Comparison of ENCODE assay signal across 23 mouse cellular contexts in genomic region chr6:131779954-131780353, GRCm38 (mm10).
A peak's percentile ranks its signal among the peaks of the same experiment; 100 is the strongest.
DNase-seq lines count a peak whose midpoint lies in the region; ATAC-seq and TF ChIP-seq lines count a peak whose summit lies in the region.
"Had no signal": no experiment of that assay in that cellular context is flagged by ENCODE, and none has a peak within 500 bp of the region (broad histone marks: within the 10 kb centered on the region; RNA-seq: fewer than 3 reads in every experiment).

No protein-coding gene starts in this region.

- no peak overlapping the region for H3K4me2 ChIP-seq in midbrain, embryonic 14.5 days (ENCODE audit: low read length)
- no peak overlapping the region for H3K4me2 ChIP-seq in midbrain, postnatal 0 days (ENCODE audit: low read depth, low read length, poor library complexity, severe bottlenecking)
- H3K4me2 ChIP-seq in stomach, embryonic 14.5 days (replicated peaks; ENCODE audit: low read depth, low read length): no peak overlapping the region
- no peak overlapping the region for H3K4me2 ChIP-seq in stomach, embryonic 15.5 days
- H3K4me2 ChIP-seq in stomach, postnatal 0 days (replicated peaks; ENCODE audit: low read depth): no peak overlapping the region

- 97% methylated on average over 1 of the region's 1 CpGs for WGBS in midbrain, embryonic 14.5 days
- WGBS in midbrain, postnatal 0 days: 83% methylated on average over 1 of the region's 1 CpGs
- WGBS in stomach, embryonic 14.5 days: 83% methylated on average over 1 of the region's 1 CpGs
- WGBS in stomach, embryonic 15.5 days: 70% methylated on average over 1 of the region's 1 CpGs
- 84% methylated on average over 1 of the region's 1 CpGs for WGBS in stomach, postnatal 0 days

- peaks cover 14% of the 10 kb centered on the region for H3K9me3 ChIP-seq in midbrain, embryonic 14.5 days (ENCODE audit: control insufficient read depth, low read length)
- H3K9me3 ChIP-seq in midbrain, postnatal 0 days (ENCODE audit: low read length): peaks cover 15% of the 10 kb centered on the region
- H3K9me3 ChIP-seq in stomach, embryonic 14.5 days (ENCODE audit: control insufficient read depth, low read depth, low read length): peaks cover 3% of the 10 kb centered on the region; the same call in 1 of the 2 replicates
- H3K9me3 ChIP-seq in stomach, embryonic 15.5 days: no peaks in the 10 kb centered on the region
- H3K9me3 ChIP-seq in stomach, postnatal 0 days (ENCODE audit: control insufficient read depth, low read length): peaks cover 2% of the 10 kb centered on the region; the same call in 1 of the 2 replicates

- ATAC-seq in midbrain, embryonic 14.5 days (ENCODE audit: low FRiP score, low TSS enrichment): 0 out of 2 replicates have a peak, but pooled peaks have one; percentile 24
- ATAC-seq in midbrain, postnatal 0 days (ENCODE audit: low FRiP score): no peak
- ATAC-seq in stomach, embryonic 14.5 days (ENCODE audit: insufficient number of reproducible peaks, insufficient read depth, low FRiP score, low read depth): peak; percentile 78
- ATAC-seq in stomach, embryonic 15.5 days (ENCODE audit: insufficient read depth, low FRiP score, low read depth): peak; percentile 77; the same call in 1 of the 2 replicates
- peak; percentile 66; the same call in 1 of the 2 replicates for ATAC-seq in stomach, postnatal 0 days (ENCODE audit: low FRiP score, low TSS enrichment)
- ATAC-seq: activated CD4-positive, CD25-positive, alpha-beta regulatory T cell, adult 4 months; CD4-positive, CD25-positive, alpha-beta regulatory T cell, adult 4 months; Patski had no signal

- no peaks in the 10 kb centered on the region for H3K36me3 ChIP-seq in midbrain, embryonic 14.5 days (ENCODE audit: control insufficient read depth, insufficient read depth, low read length)
- no peaks in the 10 kb centered on the region for H3K36me3 ChIP-seq in midbrain, postnatal 0 days (ENCODE audit: insufficient read depth, low read length)
- no peaks in the 10 kb centered on the region for H3K36me3 ChIP-seq in stomach, embryonic 14.5 days (ENCODE audit: control insufficient read depth, insufficient read depth, low read length)
- no peaks in the 10 kb centered on the region for H3K36me3 ChIP-seq in stomach, embryonic 15.5 days
- no peaks in the 10 kb centered on the region for H3K36me3 ChIP-seq in stomach, postnatal 0 days (ENCODE audit: control insufficient read depth, insufficient read depth, low read length)
- H3K36me3 ChIP-seq: G1E had no signal

- no peak overlapping the region for H3K27ac ChIP-seq in midbrain, embryonic 14.5 days (replicated peaks; ENCODE audit: low read depth, low read length)
- no peak overlapping the region for H3K27ac ChIP-seq in midbrain, postnatal 0 days (ENCODE audit: low read depth, low read length)
- no peak overlapping the region for H3K27ac ChIP-seq in stomach, embryonic 14.5 days (ENCODE audit: low read length)
- no peak overlapping the region for H3K27ac ChIP-seq in stomach, embryonic 15.5 days
- no peak overlapping the region for H3K27ac ChIP-seq in stomach, postnatal 0 days (replicated peaks)

- no peaks in the 10 kb centered on the region for H3K4me1 ChIP-seq in midbrain, embryonic 14.5 days (ENCODE audit: control insufficient read depth, insufficient read depth, low read length)
- H3K4me1 ChIP-seq in midbrain, postnatal 0 days (ENCODE audit: insufficient read depth, low read length): no peaks in the 10 kb centered on the region
- no peaks in the 10 kb centered on the region for H3K4me1 ChIP-seq in stomach, embryonic 14.5 days (ENCODE audit: control insufficient read depth, insufficient read depth, low read length)
- H3K4me1 ChIP-seq in stomach, embryonic 15.5 days: no peaks in the 10 kb centered on the region
- no peaks in the 10 kb centered on the region for H3K4me1 ChIP-seq in stomach, postnatal 0 days (replicated peaks; ENCODE audit: control insufficient read depth, insufficient read depth)

- no peak for TF ChIP-seq CTCF in midbrain, postnatal 0 days (IDR thresholded peaks at IDR 0.05)
- TF ChIP-seq CTCF in stomach, postnatal 0 days (IDR thresholded peaks at IDR 0.05; ENCODE audit: low read depth): no peak

- DNase-seq in midbrain, embryonic 14.5 days: no peak
- DNase-seq in midbrain, postnatal 0 days (ENCODE audit: low spot score): no peak
- no peak for DNase-seq in stomach, postnatal 0 days (ENCODE audit: low spot score)
- no peak for DNase-seq in frontal cortex, postnatal 10 days (ENCODE audit: low spot score in 2 of 2)
- DNase-seq in Muller cell, postnatal 12 days (ENCODE audit: inconsistent ontology term): no peak
- no peak for DNase-seq in right cerebral cortex, adult 18-20 months
- DNase-seq: adrenal gland, adult 2 months; adrenal gland, adult 8-10 months; adrenal gland, postnatal 10 days; adrenal gland, postnatal 14 days; adrenal gland, postnatal 25 days; adrenal gland, postnatal 36 days; B cell, adult 2 months; cerebellum, adult 11 months; cerebellum, adult 11-12 months; cerebellum, adult 18-20 months had no signal

- H3K27me3 ChIP-seq in midbrain, embryonic 14.5 days (ENCODE audit: control insufficient read depth, insufficient read depth, low read length): no peaks in the 10 kb centered on the region
- H3K27me3 ChIP-seq in midbrain, postnatal 0 days (ENCODE audit: insufficient read depth, low read length): no peaks in the 10 kb centered on the region
- no peaks in the 10 kb centered on the region for H3K27me3 ChIP-seq in stomach, embryonic 14.5 days (ENCODE audit: control insufficient read depth, insufficient read depth, low read length)
- H3K27me3 ChIP-seq in stomach, embryonic 15.5 days (replicated peaks): no peaks in the 10 kb centered on the region
- no peaks in the 10 kb centered on the region for H3K27me3 ChIP-seq in stomach, postnatal 0 days (ENCODE audit: control insufficient read depth, insufficient read depth, low read length)
- H3K27me3 ChIP-seq: CH12.LX, Patski had no signal

- no peak overlapping the region for H3K9ac ChIP-seq in midbrain, embryonic 14.5 days (replicated peaks; ENCODE audit: low read length)
- H3K9ac ChIP-seq in midbrain, postnatal 0 days (replicated peaks; ENCODE audit: low read length, poor library complexity, severe bottlenecking): no peak overlapping the region
- H3K9ac ChIP-seq in stomach, embryonic 14.5 days (replicated peaks; ENCODE audit: low read depth, low read length): no peak overlapping the region
- H3K9ac ChIP-seq in stomach, embryonic 15.5 days: no peak overlapping the region
- H3K9ac ChIP-seq in stomach, postnatal 0 days (ENCODE audit: low read length): no peak overlapping the region

- no peak for TF ChIP-seq EP300 in stomach, postnatal 0 days (optimal IDR thresholded peaks at IDR 0.05)

- no peak overlapping the region for H3K4me3 ChIP-seq in midbrain, embryonic 14.5 days (replicated peaks; ENCODE audit: low read depth, low read length)
- H3K4me3 ChIP-seq in midbrain, postnatal 0 days (ENCODE audit: low read depth, low read length): no peak overlapping the region
- H3K4me3 ChIP-seq in stomach, embryonic 14.5 days (ENCODE audit: low read depth, low read length): no peak overlapping the region
- no peak overlapping the region for H3K4me3 ChIP-seq in stomach, embryonic 15.5 days (replicated peaks)
- H3K4me3 ChIP-seq in stomach, postnatal 0 days (ENCODE audit: low read depth, low read length): no peak overlapping the region
